Mouse (Mus musculus) testis, adult 2 months (tissue): ENCODE data around the gene Rplp0.

ENCODE experiments used
- CTCF ChIP-seq: fragments of 200-500 bp; IDR thresholded peaks from 2 replicates; pipeline ENCODE4 v1.5.1; 2012; ENCODE audit warnings: low read depth, mild to moderate bottlenecking, inconsistent platforms, low read length, moderate library complexity; ENCODE audit not compliant: control insufficient read depth, insufficient read depth, insufficient replicate concordance
- POLR2A ChIP-seq: fragments of 200-500 bp; IDR thresholded peaks from 2 replicates; pipeline ENCODE4 v1.6.1; 2012; ENCODE audit warnings: low read depth, mild to moderate bottlenecking, inconsistent platforms, low read length, moderate library complexity; ENCODE audit not compliant: control insufficient read depth

- TF ChIP-seq CTCF (no peak), POLR2A (no peak)
Observed at GRCm38 (mm10) chr5:115525943-115526342, 33.3 kb upstream of the Rplp0 start.
